Mouse (Mus musculus) left cerebral cortex, adult 8-10 months (tissue): ENCODE data around the gene Prkn. TPM values are rescaled to one million over a fixed set of nuclear protein-coding genes. Genes with fewer than 3 reads are reported as not detected.

Source experiments
- DNase-seq, 2 experiments: peaks; one replicate each; pipeline ENCODE4 v3.0.0; 2022; ENCODE audit warnings: low spot score in 2 of 2
- total RNA-seq, 4 experiments: library from RNA; stranded (reverse); gene quantifications; 2 replicates each; pipeline ENCODE4 v1.2.4; 2022

The Prkn gene
- total RNA-seq, 4 experiments from 2014 or later, result 17.6 to 23.7 (median 21.6) TPM

- DNase-seq, result no peak
Measured at GRCm38 (mm10) chr17:11730656-11731594, 890.7 kb downstream of the Prkn start.

DNA sequence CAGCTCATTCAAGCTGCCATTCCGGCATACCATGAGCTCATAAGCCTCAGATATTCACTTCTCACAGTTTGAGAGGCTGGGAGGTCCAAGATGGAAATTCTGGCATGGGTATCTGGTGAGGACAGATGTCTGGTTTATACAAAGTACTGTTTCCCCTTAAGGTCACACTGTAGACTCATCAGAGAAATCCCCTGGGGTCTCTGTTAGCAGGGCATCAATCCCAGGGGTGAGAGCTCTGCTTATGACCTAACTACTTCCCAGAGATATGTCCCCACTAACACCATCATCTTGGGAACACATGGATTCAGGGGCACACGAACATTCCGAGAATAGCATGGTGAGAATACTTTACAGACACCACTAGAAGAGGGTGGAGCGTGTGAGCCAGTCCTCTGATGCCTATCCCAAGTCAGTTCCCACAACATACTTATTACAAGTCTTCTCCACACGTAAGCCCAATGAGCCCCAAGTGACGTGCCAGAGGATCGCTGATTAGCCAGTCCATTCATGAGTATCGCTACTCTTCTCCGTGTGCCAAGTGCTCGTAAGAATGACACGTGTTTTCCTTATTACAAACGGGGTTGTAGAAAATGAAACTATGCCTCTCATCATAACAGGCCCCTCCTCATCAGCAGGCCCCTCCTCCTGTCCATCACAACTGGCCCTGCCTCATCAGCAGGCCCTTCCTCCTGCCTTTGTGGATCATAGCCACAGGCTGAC, 895.1 kb downstream of the Prkn start:
- no peak for DNase-seq

GRCm38 (mm10) chr17:11736531-11736930, 896.3 kb downstream of the Prkn start:
- DNase-seq, result no peak

DNA sequence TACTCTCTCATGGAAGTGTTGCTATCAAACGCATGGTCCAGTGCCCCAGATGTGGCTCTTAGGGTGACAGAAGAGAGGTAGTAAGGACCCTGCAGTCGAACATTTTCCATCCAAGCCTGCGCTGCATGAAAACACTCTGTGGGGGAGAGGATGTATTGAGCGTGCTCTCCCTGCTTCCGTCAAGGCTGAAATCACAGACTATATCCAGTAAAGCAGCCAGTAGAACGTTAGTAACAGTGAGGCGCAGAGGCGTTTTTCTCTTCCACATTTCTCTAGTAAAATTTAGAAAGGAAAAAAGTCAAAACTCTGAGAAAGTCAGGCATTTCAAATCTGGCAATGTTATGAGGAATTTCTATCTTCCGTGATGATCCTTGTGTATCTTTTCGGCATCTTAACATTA, 897.7 kb downstream of the Prkn start:
- no peak for DNase-seq

- DNase-seq, result no peak
Measured at GRCm38 (mm10) chr17:11740716-11741115, 900.5 kb downstream of the Prkn start.

GRCm38 (mm10) chr17:11741161-11741560, 901.0 kb downstream of the Prkn start:
- no peak for DNase-seq

- no peak for DNase-seq
Measured at GRCm38 (mm10) chr17:11751251-11751650, 911.1 kb downstream of the Prkn start.

GRCm38 (mm10) chr17:11752686-11753085, 912.5 kb downstream of the Prkn start:
- no peak for DNase-seq

DNA sequence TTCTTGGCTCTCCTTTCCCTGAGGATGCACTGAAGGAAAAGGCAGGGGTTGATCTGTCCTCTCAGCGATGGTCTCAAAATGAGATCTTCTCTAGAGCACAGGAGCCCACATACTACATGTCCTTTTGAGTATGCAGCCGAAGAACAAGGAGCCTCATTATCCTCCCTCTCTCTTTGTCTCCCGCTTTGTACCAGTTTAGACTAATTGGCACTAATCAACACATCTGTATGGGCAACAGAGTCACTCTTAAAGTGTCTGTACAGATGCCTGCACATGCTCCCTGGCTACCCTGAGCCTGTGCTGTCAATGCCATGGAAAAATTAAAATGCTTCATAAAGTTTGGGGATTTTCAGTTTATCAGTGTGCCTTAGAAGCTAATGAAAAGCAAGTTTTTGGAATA, 924.9 kb downstream of the Prkn start:
- DNase-seq, result no peak

DNA sequence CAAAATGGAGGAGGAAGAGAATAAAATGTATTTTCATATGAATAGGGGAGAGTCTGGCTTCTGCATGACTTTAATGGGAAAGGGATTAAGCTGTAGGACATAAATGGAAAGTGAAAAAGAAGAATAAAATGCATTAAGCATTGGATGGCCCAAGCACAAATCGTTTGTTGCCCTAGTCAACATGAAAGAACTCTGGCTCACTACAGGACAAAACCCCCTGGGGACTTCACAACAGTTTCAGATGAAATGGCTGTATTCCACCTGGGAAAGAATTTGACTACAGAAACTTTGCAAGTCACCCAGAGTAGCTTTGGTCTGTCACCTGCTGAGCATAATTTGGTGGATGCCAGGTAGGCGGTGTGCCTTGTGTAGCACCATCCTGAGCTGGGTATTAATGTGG, 925.4 kb downstream of the Prkn start:
- DNase-seq, result no peak

DNA sequence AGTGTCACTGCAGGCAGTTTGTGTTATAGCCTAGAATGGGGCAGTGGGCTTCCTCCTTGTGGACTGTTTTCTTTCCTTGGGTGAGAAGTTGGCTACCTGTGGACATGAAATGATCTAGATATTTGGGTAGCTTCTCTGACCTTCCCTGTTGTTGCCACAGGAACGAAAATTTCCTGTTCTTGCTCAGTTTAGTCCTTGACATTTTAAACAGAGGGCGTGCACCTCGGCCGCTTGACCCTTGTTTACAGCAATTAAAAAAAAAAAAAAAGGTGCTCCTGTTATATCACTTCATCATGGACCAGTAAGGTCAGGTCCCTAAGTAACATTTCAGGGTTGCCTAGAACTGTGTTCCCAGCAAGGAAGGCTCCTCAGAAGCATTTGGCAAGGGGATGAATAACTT, 927.1 kb downstream of the Prkn start:
- DNase-seq, result no peak

DNA sequence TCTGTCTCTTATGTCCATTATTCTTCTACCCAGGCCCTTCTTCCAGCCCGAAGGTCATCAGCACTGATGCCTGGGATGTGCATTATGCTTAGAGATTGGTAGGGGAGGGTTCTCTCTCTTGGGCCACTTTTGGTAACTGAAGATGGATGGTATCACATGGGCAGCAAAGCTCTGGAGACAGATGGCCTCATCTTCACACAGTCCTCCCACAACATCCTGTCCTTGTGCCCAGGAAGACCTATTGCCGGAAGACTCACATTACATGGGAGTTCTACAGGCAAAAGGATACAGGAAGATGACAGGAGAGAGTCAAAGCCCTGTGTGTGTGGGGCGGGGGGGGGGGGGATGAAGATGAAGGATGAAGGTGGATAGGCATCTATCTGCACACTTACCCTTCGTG, 928.2 kb downstream of the Prkn start:
- no peak for DNase-seq

DNA sequence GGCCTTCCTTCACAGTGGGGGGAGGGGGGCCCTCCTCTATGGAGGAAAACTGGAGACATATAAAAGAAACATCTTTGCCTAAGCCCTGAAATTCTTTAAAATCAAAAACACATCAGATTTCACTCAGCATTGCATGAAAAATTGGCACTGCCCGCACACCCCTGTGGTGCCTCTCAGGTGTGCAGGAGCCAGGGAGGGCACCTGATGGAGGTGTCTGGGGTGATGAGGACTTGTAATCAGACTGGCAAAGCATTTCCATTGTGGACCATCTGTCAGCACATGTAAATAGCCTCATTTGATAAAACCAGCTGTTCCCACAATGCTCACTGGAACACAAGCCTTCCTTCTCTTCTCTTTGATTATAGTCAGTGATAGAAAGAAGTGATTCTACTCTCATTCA, 928.8 kb downstream of the Prkn start:
- DNase-seq, result no peak

DNA sequence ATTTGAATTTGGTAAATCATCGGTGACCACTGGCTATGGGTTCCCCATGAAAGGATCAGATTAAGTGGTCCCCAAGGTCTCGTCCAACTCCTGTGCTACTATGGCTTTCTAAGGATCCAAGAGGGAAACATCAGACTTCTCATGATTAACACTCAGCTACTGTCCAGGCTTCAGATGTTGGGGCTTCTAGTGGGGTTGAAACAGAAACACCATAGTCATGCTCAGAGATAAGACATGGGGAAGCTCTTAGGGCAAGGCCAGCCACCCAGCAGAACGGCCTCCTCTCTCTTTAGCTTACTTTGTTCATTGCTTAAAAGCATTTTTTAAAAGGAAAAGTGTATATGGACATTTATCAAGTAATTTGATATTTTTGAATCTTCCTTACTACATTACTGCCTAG, 929.3 kb downstream of the Prkn start:
- no peak for DNase-seq

GRCm38 (mm10) chr17:11779547-11779946, 939.4 kb downstream of the Prkn start:
- peak in 1 of 2 experiments; percentile 43 for DNase-seq

DNA sequence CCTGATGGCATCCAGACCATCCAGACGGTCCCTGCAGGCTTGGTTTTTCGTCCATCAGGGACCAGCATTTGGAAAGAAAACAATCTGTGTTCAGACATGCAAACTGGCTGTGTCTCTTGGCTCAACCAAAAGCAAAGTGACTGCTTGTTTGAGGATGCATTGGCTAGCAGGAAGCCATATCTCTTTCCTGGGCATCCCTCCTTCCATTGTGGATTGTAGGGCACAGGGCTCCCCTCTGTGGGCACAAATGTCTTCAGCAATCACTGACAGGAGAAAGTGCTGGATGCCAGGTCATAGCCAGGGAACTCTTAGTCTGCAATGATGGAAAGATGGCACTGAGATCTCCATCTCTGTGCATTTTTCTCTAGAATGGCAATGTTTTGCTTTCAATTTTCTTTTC, 939.8 kb downstream of the Prkn start:
- DNase-seq, result no peak

DNA sequence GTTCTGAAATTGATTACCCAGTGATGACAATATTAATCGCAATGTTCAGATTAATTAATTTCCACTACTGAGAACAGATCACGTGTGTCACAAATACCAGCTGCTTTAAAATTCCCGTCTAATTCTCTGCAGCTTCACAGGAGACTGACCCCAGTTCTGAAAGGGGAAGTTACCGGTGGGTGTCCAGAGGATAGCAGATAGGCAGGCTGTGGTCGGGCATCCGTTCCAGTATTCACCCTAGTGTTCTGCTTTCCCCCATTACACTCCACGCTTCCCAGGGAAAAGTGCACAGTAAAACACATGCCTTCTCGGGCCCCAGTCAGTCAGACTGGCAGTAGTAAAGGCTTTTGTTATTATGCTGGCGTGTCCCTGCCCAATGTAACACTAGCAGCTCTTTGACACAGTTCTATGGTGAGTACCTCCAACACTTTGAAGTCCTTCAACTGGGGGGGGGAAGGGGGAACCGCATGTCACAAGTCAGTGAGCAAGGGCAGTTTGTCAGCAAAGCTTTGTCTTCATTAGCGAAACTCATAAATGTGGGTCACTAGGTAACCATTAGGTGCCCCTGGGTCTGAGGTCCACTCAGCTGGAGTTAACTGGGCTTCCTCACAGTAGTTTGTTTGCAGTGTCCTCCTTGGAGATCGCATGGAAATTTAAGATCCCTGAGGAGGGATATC, 940.8 kb downstream of the Prkn start:
- DNase-seq, result no peak

- no peak for DNase-seq
Measured at GRCm38 (mm10) chr17:11788270-11788936, 948.2 kb downstream of the Prkn start.

DNA sequence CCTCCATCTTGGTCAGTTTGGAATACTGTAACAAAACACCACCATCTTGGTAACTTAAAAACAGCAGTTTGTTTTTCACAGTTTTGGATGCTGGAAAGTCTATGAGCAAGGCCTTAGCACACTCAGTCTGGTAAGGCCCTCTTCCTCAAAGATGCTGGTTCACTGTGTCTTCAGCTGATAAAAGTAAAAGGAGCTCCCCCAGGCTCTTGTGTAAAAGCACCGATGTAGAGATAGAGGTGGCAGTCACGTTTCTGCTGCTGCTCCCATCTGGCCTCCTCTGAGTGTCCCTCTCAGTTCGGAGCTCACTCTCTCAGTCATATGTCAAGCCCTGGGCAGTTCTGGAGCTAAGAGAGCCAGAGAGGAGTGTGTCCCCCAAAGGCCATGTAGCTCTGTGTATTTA, 955.8 kb downstream of the Prkn start:
- no peak for DNase-seq

DNA sequence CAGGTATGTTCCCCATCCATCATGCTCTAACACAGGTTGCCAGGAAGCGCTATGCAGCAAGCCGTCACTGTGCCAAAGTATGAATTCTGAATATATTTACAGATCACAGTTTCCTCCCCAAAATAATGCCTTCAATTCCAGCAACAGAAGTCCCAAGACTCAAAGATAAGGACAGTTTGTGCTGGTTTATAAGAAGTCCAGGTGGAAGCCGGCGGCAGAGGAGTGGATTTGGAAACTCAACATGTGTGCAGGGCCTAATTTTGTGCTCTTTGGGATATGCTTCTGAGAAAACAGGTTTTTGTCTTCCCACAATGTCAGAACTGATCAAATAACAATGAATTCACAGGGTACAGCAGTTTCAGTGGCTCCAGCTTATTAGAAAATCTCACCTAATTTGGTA, 961.0 kb downstream of the Prkn start:
- no peak for DNase-seq

GRCm38 (mm10) chr17:11807280-11807679, 967.1 kb downstream of the Prkn start:
- DNase-seq, result no peak

- DNase-seq, result no peak
Measured at GRCm38 (mm10) chr17:11817886-11818285, 977.7 kb downstream of the Prkn start.
